ENCODE assay signal across 8 mouse cellular contexts in the genomic region with DNA sequence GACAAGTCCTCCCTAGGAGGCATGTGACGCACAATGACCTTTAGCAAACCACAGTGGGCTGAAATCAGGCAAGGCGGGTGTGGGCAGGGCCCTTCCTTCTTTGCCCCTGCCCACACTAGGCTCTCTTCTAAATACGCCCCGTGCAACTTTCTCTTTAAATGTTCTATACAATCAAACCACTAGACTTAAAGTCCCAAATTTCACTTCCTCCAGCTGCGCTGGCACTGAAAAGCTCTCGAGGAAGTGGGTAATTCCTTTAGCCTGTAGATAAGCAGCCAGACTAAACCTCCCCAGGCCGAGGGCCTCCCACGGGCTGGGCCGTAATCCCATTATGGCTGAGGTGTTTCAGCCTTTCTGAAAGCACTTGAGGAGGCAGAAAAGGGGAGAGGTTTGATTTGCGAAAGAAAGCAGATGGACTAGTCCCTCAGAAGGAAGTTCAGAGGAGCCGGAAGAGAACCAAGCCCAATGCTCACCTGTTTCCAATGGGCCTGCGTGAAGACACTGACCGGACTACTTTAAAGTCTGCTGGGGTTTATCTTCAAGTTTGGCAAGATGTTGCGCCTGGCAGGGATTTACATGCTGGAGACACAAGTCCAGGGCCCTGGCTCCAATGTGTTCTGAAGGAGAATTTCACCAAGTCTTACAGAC. TPM values are rescaled to one million over a fixed set of nuclear protein-coding genes. Genes with fewer than 3 reads are reported as not detected.
A peak's percentile ranks its signal among the peaks of the same experiment; 100 is the strongest.
DNase-seq lines count a peak whose midpoint lies in the region; ATAC-seq and TF ChIP-seq lines count a peak whose summit lies in the region.

No protein-coding gene starts in this region.

- intact Hi-C loops in heart, postnatal 10 days (cut with DNase I), result no loop called here

- H3K27me3 ChIP-seq in heart, embryonic 12.5 days (replicated peaks), result no peaks in the 10 kb centered on the region
- no peaks in the 10 kb centered on the region for H3K27me3 ChIP-seq in liver, embryonic 15.5 days
- H3K27me3 ChIP-seq in forebrain, embryonic 11.5 days (ENCODE audit: control insufficient read depth, insufficient read depth, low read length), result no peaks in the 10 kb centered on the region

- H3K9ac ChIP-seq in heart, embryonic 12.5 days, result no peak overlapping the region
- no peak overlapping the region for H3K9ac ChIP-seq in liver, embryonic 15.5 days
- no peak overlapping the region for H3K9ac ChIP-seq in forebrain, embryonic 11.5 days (ENCODE audit: low read length)

- H3K4me1 ChIP-seq in heart, embryonic 12.5 days (replicated peaks), result peaks cover 58% of the 10 kb centered on the region
- peaks cover 12% of the 10 kb centered on the region; the same call in 1 of the 2 replicates for H3K4me1 ChIP-seq in bone marrow, adult 2 months (ENCODE audit: control insufficient read depth, insufficient read depth, low read length)
- peaks cover 99% of the 10 kb centered on the region for H3K4me1 ChIP-seq in liver, embryonic 15.5 days (replicated peaks)
- H3K4me1 ChIP-seq in forebrain, embryonic 11.5 days (replicated peaks; ENCODE audit: control insufficient read depth, insufficient read depth, low read length), result peaks cover 5% of the 10 kb centered on the region

- no peak overlapping the region for H3K4me3 ChIP-seq in heart, embryonic 12.5 days
- H3K4me3 ChIP-seq in bone marrow, adult 2 months (replicated peaks; ENCODE audit: control insufficient read depth, low read depth, low read length), result no peak overlapping the region
- H3K4me3 ChIP-seq in liver, embryonic 15.5 days (replicated peaks), result no peak overlapping the region
- no peak overlapping the region for H3K4me3 ChIP-seq in forebrain, embryonic 11.5 days (ENCODE audit: low read depth, low read length)

- H3K36me3 ChIP-seq in heart, embryonic 12.5 days, result 0 out of 2 replicates have a peak, but pooled peaks cover 9% of the 10 kb centered on the region
- H3K36me3 ChIP-seq in liver, embryonic 15.5 days (replicated peaks), result peaks cover 8% of the 10 kb centered on the region
- no peaks in the 10 kb centered on the region for H3K36me3 ChIP-seq in forebrain, embryonic 11.5 days (ENCODE audit: control insufficient read depth, insufficient read depth, low read length)

- 31% methylated on average over 14 of the region's 14 CpGs for WGBS in heart, embryonic 12.5 days
- WGBS in bone marrow, adult 2 months, result 11% methylated on average over 14 of the region's 14 CpGs
- 20% methylated on average over 14 of the region's 14 CpGs for WGBS in liver, embryonic 15.5 days (ENCODE audit: insufficient replicate concordance)
- WGBS in forebrain, embryonic 11.5 days, result 21% methylated on average over 14 of the region's 14 CpGs

- peak overlapping the region; percentile 20 for H3K4me2 ChIP-seq in heart, embryonic 12.5 days
- peak overlapping the region; percentile 29 for H3K4me2 ChIP-seq in liver, embryonic 15.5 days
- H3K4me2 ChIP-seq in forebrain, embryonic 11.5 days (ENCODE audit: low read depth, low read length, severe bottlenecking), result no peak overlapping the region

- no peak for TF ChIP-seq CTCF in bone marrow, adult 2 months (IDR thresholded peaks at IDR 0.05; ENCODE audit: control insufficient read depth, insufficient read depth, low read length)

- H3K27ac ChIP-seq in heart, embryonic 12.5 days (ENCODE audit: poor library complexity, severe bottlenecking), result no peak overlapping the region
- peak overlapping the region; percentile 22 for H3K27ac ChIP-seq in bone marrow, adult 2 months (ENCODE audit: control insufficient read depth, insufficient read depth, low read depth, low read length, poor library complexity)
- H3K27ac ChIP-seq in liver, embryonic 15.5 days (replicated peaks), result no peak overlapping the region
- H3K27ac ChIP-seq in forebrain, embryonic 11.5 days (ENCODE audit: low read depth, low read length), result no peak overlapping the region

- DNase-seq in heart, postnatal 10 days, result no peak
- DNase-seq in retina, embryonic 14.5 days (ENCODE audit: low spot score), result peak; percentile 9
- DNase-seq in forebrain, embryonic 11.5 days (ENCODE audit: low spot score), result no peak
- no peak for DNase-seq in kidney, postnatal 10 days
- DNase-seq in adrenal gland, adult 18-20 months (ENCODE audit: low spot score in 2 of 2), result no peak

- ATAC-seq in heart, embryonic 12.5 days (ENCODE audit: insufficient number of reproducible peaks, low FRiP score), result no peak
- no peak for ATAC-seq in liver, embryonic 15.5 days (ENCODE audit: insufficient read depth)
- ATAC-seq in forebrain, embryonic 11.5 days (replicated peaks; ENCODE audit: low FRiP score), result no peak

- no peaks in the 10 kb centered on the region for H3K9me3 ChIP-seq in heart, embryonic 12.5 days (replicated peaks)
- H3K9me3 ChIP-seq in liver, embryonic 15.5 days (replicated peaks), result no peaks in the 10 kb centered on the region
- no peaks in the 10 kb centered on the region for H3K9me3 ChIP-seq in forebrain, embryonic 11.5 days (ENCODE audit: control insufficient read depth, low read length)

- TF ChIP-seq POLR2A in bone marrow, adult 2 months (IDR thresholded peaks at IDR 0.05; ENCODE audit: borderline replicate concordance, control insufficient read depth, low read depth, low read length), result no peak

RNA-seq across cellular contexts. Expression of gene Lpin1, which starts 26.6 kb away (rescaled TPM):
- 6.5 and 6.9 TPM in 2 replicates for polyA plus RNA-seq in heart, embryonic 12.5 days (2016; fragmentation: Nextera tagmentation; extraction: Ambion mirVana)
- total RNA-seq in heart, postnatal 10 days (2021), result 100 to 1,000 TPM in 1 of 2 experiments, 10 to 100 TPM in 1; 65.1 to 106 TPM
- polyA plus RNA-seq in bone marrow, adult 2 months (2011; ENCODE audit: insufficient read depth, insufficient read length, low replicate concordance, missing spikeins), result 6.9 and 14.8 TPM in 2 replicates
- polyA plus RNA-seq in liver, embryonic 15.5 days (2015; fragmentation: Nextera tagmentation; extraction: Ambion mirVana), result 7.9 and 9.4 TPM in 2 replicates
- polyA plus RNA-seq in forebrain, embryonic 11.5 days (2014; fragmentation: Nextera tagmentation; extraction: Ambion mirVana), result 6.6 and 7.3 TPM in 2 replicates
- total RNA-seq in adrenal gland, adult 18-20 months (2021), result 100 to 1,000 TPM in 1 of 2 experiments, 10 to 100 TPM in 1; 92.7 to 186 TPM
